ENCODE assay signal across 31 mouse cellular contexts in the genomic region with DNA sequence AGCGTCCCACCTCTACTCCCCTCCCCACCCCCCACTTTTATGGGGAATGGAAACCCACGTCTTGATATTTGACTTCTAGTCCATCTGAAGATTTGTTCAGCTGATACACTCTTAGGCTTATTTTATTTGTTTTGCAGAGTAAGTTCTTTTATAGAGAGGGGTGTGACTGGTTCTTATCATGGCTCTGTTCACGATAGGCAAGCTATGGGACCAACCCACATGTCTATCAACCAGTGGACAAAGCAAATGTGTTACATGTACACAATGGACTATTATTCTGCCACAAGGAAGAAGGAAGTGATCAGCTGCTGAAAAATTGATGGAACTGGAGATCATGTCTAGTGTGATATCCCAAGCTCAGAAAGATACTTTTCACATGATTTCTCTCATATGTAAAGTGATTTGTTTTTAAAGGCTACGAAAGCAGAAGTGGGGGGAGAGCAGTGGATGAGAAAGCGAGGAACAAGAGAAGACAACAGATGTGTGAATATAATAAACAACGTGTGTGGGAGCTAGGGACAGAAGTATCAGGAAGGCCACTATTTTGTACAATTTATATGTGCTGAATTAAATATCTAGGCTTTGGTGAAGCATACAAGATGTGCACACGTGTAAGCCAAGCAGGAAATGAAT. TPM values are rescaled to one million over a fixed set of nuclear protein-coding genes. Genes with fewer than 3 reads are reported as not detected.
DNase-seq lines count a peak whose midpoint lies in the region; ATAC-seq and TF ChIP-seq lines count a peak whose summit lies in the region.
"Had no signal": no experiment of that assay in that cellular context is flagged by ENCODE, and none has a peak within 500 bp of the region (broad histone marks: within the 10 kb centered on the region; RNA-seq: fewer than 3 reads in every experiment).

No protein-coding gene starts in this region.

- no peak overlapping the region for H3K4me2 ChIP-seq in intestine, embryonic 16.5 days (ENCODE audit: low read depth, low read length)
- H3K4me2 ChIP-seq in stomach, postnatal 0 days (replicated peaks; ENCODE audit: low read depth), result no peak overlapping the region
- H3K4me2 ChIP-seq: liver, embryonic 12.5 days; midbrain, embryonic 13.5 days; neural tube, embryonic 13.5 days had no signal

- peak; percentile 88 for ATAC-seq in intestine, embryonic 16.5 days
- ATAC-seq in neutrophil, adult 5-6 weeks (ENCODE audit: extremely low read depth, insufficient number of reproducible peaks, low FRiP score, poor library complexity, severe bottlenecking), result peak; percentile 13; the same call in 1 of the 2 replicates
- ATAC-seq in stomach, postnatal 0 days (ENCODE audit: low FRiP score, low TSS enrichment), result peak; percentile 89
- ATAC-seq: forebrain, embryonic 16.5 days; hindbrain, embryonic 16.5 days; liver, embryonic 12.5 days; liver, postnatal 0 days; midbrain, embryonic 13.5 days had no signal

- no peak for TF ChIP-seq EP300 in stomach, postnatal 0 days (optimal IDR thresholded peaks at IDR 0.05)

- no peaks in the 10 kb centered on the region for H3K36me3 ChIP-seq in intestine, embryonic 16.5 days (ENCODE audit: control insufficient read depth, insufficient read depth, low read length)
- no peaks in the 10 kb centered on the region for H3K36me3 ChIP-seq in stomach, postnatal 0 days (ENCODE audit: control insufficient read depth, insufficient read depth, low read length)
- H3K36me3 ChIP-seq: liver, embryonic 12.5 days; midbrain, embryonic 13.5 days; neural tube, embryonic 13.5 days had no signal

- 0 out of 2 replicates have a peak, but pooled peaks cover 2% of the 10 kb centered on the region for H3K4me1 ChIP-seq in intestine, embryonic 16.5 days (ENCODE audit: control insufficient read depth, insufficient read depth, low read length)
- H3K4me1 ChIP-seq in stomach, postnatal 0 days (replicated peaks; ENCODE audit: control insufficient read depth, insufficient read depth), result no peaks in the 10 kb centered on the region
- H3K4me1 ChIP-seq in lung, adult 2 months (ENCODE audit: control insufficient read depth, insufficient read depth, low read length), result peaks cover 3% of the 10 kb centered on the region; the same call in 1 of the 2 replicates
- H3K4me1 ChIP-seq: liver, embryonic 12.5 days; midbrain, embryonic 13.5 days; neural tube, embryonic 13.5 days had no signal

- 0 out of 2 replicates have a peak overlapping the region, but pooled peaks have one; percentile 34 for H3K27ac ChIP-seq in intestine, embryonic 16.5 days (ENCODE audit: low read length)
- no peak overlapping the region for H3K27ac ChIP-seq in stomach, postnatal 0 days (replicated peaks)
- H3K27ac ChIP-seq: gastrocnemius, adult 2 months; liver, embryonic 12.5 days; midbrain, embryonic 13.5 days; neural tube, embryonic 13.5 days had no signal

- no peak overlapping the region for H3K4me3 ChIP-seq in intestine, embryonic 16.5 days (ENCODE audit: low read length)
- no peak overlapping the region for H3K4me3 ChIP-seq in stomach, postnatal 0 days (ENCODE audit: low read depth, low read length)
- H3K4me3 ChIP-seq in lung, adult 2 months (replicated peaks; ENCODE audit: extremely low read depth, low read depth, low read length), result no peak overlapping the region
- H3K4me3 ChIP-seq: erythroblast, embryonic 14.5 days; gastrocnemius, adult 2 months; liver, embryonic 12.5 days; midbrain, embryonic 13.5 days; neural tube, embryonic 13.5 days had no signal

- H3K9ac ChIP-seq in intestine, embryonic 16.5 days (ENCODE audit: low read depth, low read length), result no peak overlapping the region
- no peak overlapping the region for H3K9ac ChIP-seq in stomach, postnatal 0 days (ENCODE audit: low read length)
- H3K9ac ChIP-seq: liver, embryonic 12.5 days; liver, postnatal 0 days; midbrain, embryonic 13.5 days; neural tube, embryonic 13.5 days had no signal

- TF ChIP-seq CTCF in stomach, postnatal 0 days (IDR thresholded peaks at IDR 0.05; ENCODE audit: low read depth), result no peak
- TF ChIP-seq CTCF in lung, adult 2 months (IDR thresholded peaks at IDR 0.05; ENCODE audit: insufficient read depth, low read length), result no peak

- H3K9me3 ChIP-seq in intestine, embryonic 16.5 days (ENCODE audit: control insufficient read depth, low read length), result no peaks in the 10 kb centered on the region
- no peaks in the 10 kb centered on the region for H3K9me3 ChIP-seq in stomach, postnatal 0 days (ENCODE audit: control insufficient read depth, low read length)
- H3K9me3 ChIP-seq: liver, embryonic 12.5 days; midbrain, embryonic 13.5 days; neural tube, embryonic 13.5 days had no signal

- DNase-seq in B cell, adult 2 months, result peak; percentile 38 to 45
- no peak for DNase-seq in stomach, postnatal 0 days (ENCODE audit: low spot score)
- DNase-seq in kidney, adult 18-20 months, result no peak
- no peak for DNase-seq in right cerebral cortex, postnatal 4 days
- no peak for DNase-seq in lung, adult 2 months
- DNase-seq: adrenal gland, adult 2 months; adrenal gland, postnatal 36 days; cerebellum, adult 2 months; cerebellum, postnatal 14 days; gastrocnemius, adult 2 months; gastrocnemius, postnatal 36 days; heart, postnatal 14 days; kidney, adult 11 months; kidney, postnatal 36 days; left cerebral cortex, postnatal 4 days; liver, postnatal 0 days; lung, postnatal 14 days; retina, postnatal 1 day; right cerebral cortex, postnatal 25 days; spleen, adult 18-20 months; thymus, adult 2 months; thymus, postnatal 36 days had no signal

- TF ChIP-seq POLR2A in lung, adult 2 months (IDR thresholded peaks at IDR 0.05; ENCODE audit: borderline replicate concordance, extremely low read depth, low read depth, low read length), result no peak

- H3K27me3 ChIP-seq in intestine, embryonic 16.5 days (replicated peaks; ENCODE audit: control insufficient read depth, insufficient read depth, low read length), result no peaks in the 10 kb centered on the region
- no peaks in the 10 kb centered on the region for H3K27me3 ChIP-seq in stomach, postnatal 0 days (ENCODE audit: control insufficient read depth, insufficient read depth, low read length)
- H3K27me3 ChIP-seq: CH12.LX; liver, embryonic 12.5 days; midbrain, embryonic 13.5 days; neural tube, embryonic 13.5 days had no signal

- WGBS in intestine, embryonic 16.5 days, result 54% methylated on average over 7 of the region's 7 CpGs
- WGBS in stomach, postnatal 0 days, result 59% methylated on average over 7 of the region's 7 CpGs
- WGBS in lung, adult 2 months, result 59% methylated on average over 7 of the region's 7 CpGs

RNA-seq across cellular contexts. Expression of a gene that starts 14.7 kb away (rescaled TPM):
- 17.1 and 18.6 TPM in 2 replicates for polyA plus RNA-seq in intestine, embryonic 16.5 days (2015; fragmentation: Nextera tagmentation; extraction: Ambion mirVana)
- total RNA-seq in neutrophil, adult 5-6 weeks (2017), result 126 and 172 TPM in 2 replicates
- 7.3 and 7.7 TPM in 2 replicates for polyA plus RNA-seq in stomach, postnatal 0 days (2015; fragmentation: Nextera tagmentation; extraction: Ambion mirVana)
- 2.8 and 4.3 TPM in 2 replicates for polyA plus RNA-seq in lung, adult 2 months (2012; rRNA removed)

Comparison
In these comparisons a context has a peak if more than half of its experiments do, and no peak if none do; other contexts are left out.
1. DNase-seq: peak in B cell, adult 2 months (2 of 2); none in stomach, postnatal 0 days (single experiment), kidney, adult 18-20 months (single experiment), right cerebral cortex, postnatal 4 days (single experiment) and lung, adult 2 months (single experiment).
2. ATAC-seq: peak in every context shown above with its lines; median percentile 89 in stomach, postnatal 0 days; 88 in intestine, embryonic 16.5 days; 13 in neutrophil, adult 5-6 weeks.